Mouse (Mus musculus): Measurements from ENCODE around the gene Katnal1. TPM values are rescaled to one million over a fixed set of nuclear protein-coding genes. Genes with fewer than 3 reads are reported as not detected.

Gene Katnal1
- total and polyA plus RNA-seq, 2 experiments from 2014 or later, result 8.4 to 21.1 TPM

- Histone ChIP-seq H3K9ac (replicated peaks; ENCODE audit: low read depth, low read length) (no peak overlapping the region), H3K4me1 (ENCODE audit: control insufficient read depth, insufficient read depth) (no peaks in the 10 kb centered on the region), H3K36me3 (replicated peaks; ENCODE audit: control insufficient read depth, insufficient read depth, low read length) (peaks cover 50% of the 10 kb centered on the region), H3K4me2 (ENCODE audit: low read depth, low read length) (no peak overlapping the region), H3K4me3 (ENCODE audit: low read depth, low read length) (no peak overlapping the region), H3K27ac (ENCODE audit: low read depth) (no peak overlapping the region), H3K27me3 (ENCODE audit: control insufficient read depth, insufficient read depth, low read length) (no peaks in the 10 kb centered on the region), H3K9me3 (replicated peaks; ENCODE audit: control insufficient read depth, low read length) (no peaks in the 10 kb centered on the region)
- no peak for ATAC-seq (ENCODE audit: insufficient read depth, low read depth)
- DNase-seq (ENCODE audit: low spot score), result no peak
- TF ChIP-seq EP300 (IDR thresholded peaks at IDR 0.05; ENCODE audit: low read depth), result no peak
- no peak for TF ChIP-seq CTCF (IDR thresholded peaks at IDR 0.05; ENCODE audit: low read depth)
- WGBS, result 85% methylated on average over 6 of the region's 6 CpGs
Measured at GRCm38 (mm10) chr5:148916775-148917174, 12.3 kb downstream of the Katnal1 start.

- no peak for TF ChIP-seq EP300 (IDR thresholded peaks at IDR 0.05; ENCODE audit: low read depth)
- TF ChIP-seq CTCF (IDR thresholded peaks at IDR 0.05; ENCODE audit: low read depth), result no peak
- DNase-seq (ENCODE audit: low spot score), result no peak
- peaks cover 27% of the 10 kb centered on the region for H3K36me3 ChIP-seq (replicated peaks; ENCODE audit: control insufficient read depth, insufficient read depth, low read length)
- 53% methylated on average over 3 of the region's 3 CpGs for WGBS
- H3K9me3 ChIP-seq (replicated peaks; ENCODE audit: control insufficient read depth, low read length), result no peaks in the 10 kb centered on the region; the same call in 1 of the 2 replicates
- no peak overlapping the region for H3K4me3 ChIP-seq (ENCODE audit: low read depth, low read length)
- ATAC-seq (ENCODE audit: insufficient read depth, low read depth), result no peak
- no peak overlapping the region for H3K9ac ChIP-seq (replicated peaks; ENCODE audit: low read depth, low read length)
- H3K4me1 ChIP-seq (ENCODE audit: control insufficient read depth, insufficient read depth), result peaks cover 25% of the 10 kb centered on the region
- H3K27ac ChIP-seq (ENCODE audit: low read depth), result no peak overlapping the region
- H3K27me3 ChIP-seq (ENCODE audit: control insufficient read depth, insufficient read depth, low read length), result no peaks in the 10 kb centered on the region
- H3K4me2 ChIP-seq (ENCODE audit: low read depth, low read length), result no peak overlapping the region
Measured at GRCm38 (mm10) chr5:148912262-148912661, 16.9 kb downstream of the Katnal1 start.

- Histone ChIP-seq H3K27ac (ENCODE audit: low read depth) (no peak overlapping the region), H3K4me2 (ENCODE audit: low read depth, low read length) (no peak overlapping the region), H3K9ac (replicated peaks; ENCODE audit: low read depth, low read length) (no peak overlapping the region), H3K36me3 (replicated peaks; ENCODE audit: control insufficient read depth, insufficient read depth, low read length) (peaks cover 17% of the 10 kb centered on the region), H3K27me3 (ENCODE audit: control insufficient read depth, insufficient read depth, low read length) (no peaks in the 10 kb centered on the region), H3K9me3 (replicated peaks; ENCODE audit: control insufficient read depth, low read length) (no peaks in the 10 kb centered on the region; the same call in 1 of the 2 replicates), H3K4me1 (ENCODE audit: control insufficient read depth, insufficient read depth) (peaks cover 25% of the 10 kb centered on the region), H3K4me3 (ENCODE audit: low read depth, low read length) (no peak overlapping the region)
- TF ChIP-seq EP300 (IDR thresholded peaks at IDR 0.05; ENCODE audit: low read depth) (no peak), CTCF (IDR thresholded peaks at IDR 0.05; ENCODE audit: low read depth) (no peak)
- 88% methylated on average over 4 of the region's 4 CpGs for WGBS
- ATAC-seq (ENCODE audit: insufficient read depth, low read depth) (no peak), DNase-seq (ENCODE audit: low spot score) (no peak)
Measured at GRCm38 (mm10) chr5:148910066-148910465, 19.1 kb downstream of the Katnal1 start.

- Histone ChIP-seq H3K4me2 (ENCODE audit: low read depth, low read length) (peak overlapping the region; percentile 35), H3K9me3 (replicated peaks; ENCODE audit: control insufficient read depth, low read length) (no peaks in the 10 kb centered on the region; the same call in 1 of the 2 replicates), H3K27me3 (ENCODE audit: control insufficient read depth, insufficient read depth, low read length) (no peaks in the 10 kb centered on the region), H3K4me1 (ENCODE audit: control insufficient read depth, insufficient read depth) (peaks cover 25% of the 10 kb centered on the region), H3K9ac (replicated peaks; ENCODE audit: low read depth, low read length) (no peak overlapping the region), H3K4me3 (ENCODE audit: low read depth, low read length) (no peak overlapping the region), H3K27ac (ENCODE audit: low read depth) (peak overlapping the region; percentile 69), H3K36me3 (replicated peaks; ENCODE audit: control insufficient read depth, insufficient read depth, low read length) (peaks cover 19% of the 10 kb centered on the region)
- WGBS, result 18% methylated on average over 6 of the region's 6 CpGs
- TF ChIP-seq CTCF (IDR thresholded peaks at IDR 0.05; ENCODE audit: low read depth), result peak; percentile 70
- TF ChIP-seq EP300 (IDR thresholded peaks at IDR 0.05; ENCODE audit: low read depth), result no peak
- ATAC-seq (ENCODE audit: insufficient read depth, low read depth) (peak; percentile 60), DNase-seq (ENCODE audit: low spot score) (peak; percentile 62)
Measured at GRCm38 (mm10) chr5:148909402-148909801, 19.7 kb downstream of the Katnal1 start.

GRCm38 (mm10) chr5:148909057-148909395, 20.1 kb downstream of the Katnal1 start:
- H3K9me3 ChIP-seq (replicated peaks; ENCODE audit: control insufficient read depth, low read length), result no peaks in the 10 kb centered on the region; the same call in 1 of the 2 replicates
- H3K4me1 ChIP-seq (ENCODE audit: control insufficient read depth, insufficient read depth), result peaks cover 25% of the 10 kb centered on the region
- ATAC-seq (ENCODE audit: insufficient read depth, low read depth), result peak; percentile 79
- peak overlapping the region; percentile 35 for H3K4me2 ChIP-seq (ENCODE audit: low read depth, low read length)
- no peak overlapping the region for H3K9ac ChIP-seq (replicated peaks; ENCODE audit: low read depth, low read length)
- 18% methylated on average over 7 of the region's 7 CpGs for WGBS
- TF ChIP-seq EP300 (IDR thresholded peaks at IDR 0.05; ENCODE audit: low read depth) (no peak), CTCF (IDR thresholded peaks at IDR 0.05; ENCODE audit: low read depth) (peak; percentile 25; the same call in 1 of the 2 replicates)
- peak overlapping the region; percentile 69 for H3K27ac ChIP-seq (ENCODE audit: low read depth)
- H3K4me3 ChIP-seq (ENCODE audit: low read depth, low read length), result no peak overlapping the region
- H3K27me3 ChIP-seq (ENCODE audit: control insufficient read depth, insufficient read depth, low read length), result no peaks in the 10 kb centered on the region
- peak; percentile 73 for DNase-seq (ENCODE audit: low spot score)
- peaks cover 22% of the 10 kb centered on the region for H3K36me3 ChIP-seq (replicated peaks; ENCODE audit: control insufficient read depth, insufficient read depth, low read length)

Measured in heart, postnatal 0 days (tissue).